In genomic region chr7:134619220-134619975, GRCm38 (mm10) we compare ENCODE assay signal across 15 mouse cellular contexts. TPM values are rescaled to one million over a fixed set of nuclear protein-coding genes. Genes with fewer than 3 reads are reported as not detected.
DNase-seq lines count a peak whose midpoint lies in the region; ATAC-seq and TF ChIP-seq lines count a peak whose summit lies in the region.
"Had no signal": no experiment of that assay in that cellular context is flagged by ENCODE, and none has a peak within 500 bp of the region (broad histone marks: within the 10 kb centered on the region; RNA-seq: fewer than 3 reads in every experiment).

No protein-coding gene starts in this region.

- DNase-seq in embryo, embryonic 10 days (ENCODE audit: low spot score) = peak; percentile 11
- no peak for DNase-seq in embryo, embryonic 9.5 days (ENCODE audit: extremely low spot score)
- peak; percentile 40 for DNase-seq in lung, embryonic 14.5 days
- DNase-seq in lung, postnatal 10 days = no peak
- peak; percentile 6 for DNase-seq in embryo, embryonic 11 days
- peak; percentile 13 to 39 for DNase-seq in kidney, postnatal 4 days
- no peak for DNase-seq in urinary bladder, adult 2 months (ENCODE audit: low spot score)
- DNase-seq in frontal cortex, postnatal 10 days (ENCODE audit: low spot score in 2 of 2) = no peak
- DNase-seq: adrenal gland, postnatal 10 days; cerebellum, postnatal 14 days; gastrocnemius, postnatal 25 days; thymus, postnatal 4 days had no signal

- ATAC-seq in lung, embryonic 14.5 days (ENCODE audit: insufficient read depth) = no peak
- ATAC-seq: forebrain, embryonic 15.5 days had no signal

- H3K4me3 ChIP-seq in lung, embryonic 14.5 days (ENCODE audit: low read depth, low read length) = no peak overlapping the region
- H3K4me3 ChIP-seq: embryonic facial prominence, embryonic 15.5 days; forebrain, embryonic 15.5 days; hindbrain, embryonic 13.5 days had no signal

- H3K9me3 ChIP-seq in lung, embryonic 14.5 days (ENCODE audit: low read depth, low read length) = no peaks in the 10 kb centered on the region
- H3K9me3 ChIP-seq: embryonic facial prominence, embryonic 15.5 days; forebrain, embryonic 15.5 days had no signal

- TF ChIP-seq CTCF in lung, embryonic 14.5 days (IDR thresholded peaks at IDR 0.05; ENCODE audit: low read depth) = 0 out of 2 replicates have a peak, but pooled peaks have one; percentile 16

- no peak overlapping the region for H3K27ac ChIP-seq in lung, embryonic 14.5 days (ENCODE audit: low read depth)
- H3K27ac ChIP-seq: embryonic facial prominence, embryonic 15.5 days; forebrain, embryonic 15.5 days; hindbrain, embryonic 13.5 days had no signal

- H3K9ac ChIP-seq in lung, embryonic 14.5 days = no peak overlapping the region
- H3K9ac ChIP-seq: embryonic facial prominence, embryonic 15.5 days; forebrain, embryonic 15.5 days; hindbrain, embryonic 13.5 days had no signal

- no peak overlapping the region for H3K4me2 ChIP-seq in lung, embryonic 14.5 days
- H3K4me2 ChIP-seq: embryonic facial prominence, embryonic 15.5 days; forebrain, embryonic 15.5 days; hindbrain, embryonic 13.5 days had no signal

- no peaks in the 10 kb centered on the region for H3K27me3 ChIP-seq in lung, embryonic 14.5 days (ENCODE audit: insufficient read depth, low read length)
- H3K27me3 ChIP-seq: embryonic facial prominence, embryonic 15.5 days; forebrain, embryonic 15.5 days; hindbrain, embryonic 13.5 days had no signal

- 30% methylated on average over 2 of the region's 2 CpGs for WGBS in lung, embryonic 14.5 days

- no peaks in the 10 kb centered on the region for H3K36me3 ChIP-seq in lung, embryonic 14.5 days (ENCODE audit: insufficient read depth)
- H3K36me3 ChIP-seq: embryonic facial prominence, embryonic 15.5 days; forebrain, embryonic 15.5 days; hindbrain, embryonic 13.5 days had no signal

- H3K4me1 ChIP-seq in lung, embryonic 14.5 days (ENCODE audit: insufficient read depth) = no peaks in the 10 kb centered on the region
- H3K4me1 ChIP-seq: embryonic facial prominence, embryonic 15.5 days had no signal

RNA-seq across cellular contexts. Expression of gene Dock1, which starts 51.1 kb away (rescaled TPM):
- 57.1 and 57.3 TPM in 2 replicates for polyA plus RNA-seq in lung, embryonic 14.5 days (2014; fragmentation: Nextera tagmentation; extraction: Ambion mirVana)
- polyA plus RNA-seq in urinary bladder, adult 2 months (2012; rRNA removed) = 16.7 and 21.9 TPM in 2 replicates

Comparison
In these comparisons a context has a peak if more than half of its experiments do, and no peak if none do; other contexts are left out.
1. DNase-seq: peak in embryo, embryonic 10 days (single experiment), lung, embryonic 14.5 days (single experiment), embryo, embryonic 11 days (single experiment) and kidney, postnatal 4 days (2 of 2); none in embryo, embryonic 9.5 days (single experiment), lung, postnatal 10 days (single experiment), urinary bladder, adult 2 months (single experiment) and frontal cortex, postnatal 10 days (0 of 2).